Mouse (Mus musculus): ENCODE data around the gene P4ha2. TPM values are rescaled to one million over a fixed set of nuclear protein-coding genes. Genes with fewer than 3 reads are reported as not detected.

The P4ha2 gene
- total RNA-seq, 1 experiment from 2014 or later = not detected

DNA sequence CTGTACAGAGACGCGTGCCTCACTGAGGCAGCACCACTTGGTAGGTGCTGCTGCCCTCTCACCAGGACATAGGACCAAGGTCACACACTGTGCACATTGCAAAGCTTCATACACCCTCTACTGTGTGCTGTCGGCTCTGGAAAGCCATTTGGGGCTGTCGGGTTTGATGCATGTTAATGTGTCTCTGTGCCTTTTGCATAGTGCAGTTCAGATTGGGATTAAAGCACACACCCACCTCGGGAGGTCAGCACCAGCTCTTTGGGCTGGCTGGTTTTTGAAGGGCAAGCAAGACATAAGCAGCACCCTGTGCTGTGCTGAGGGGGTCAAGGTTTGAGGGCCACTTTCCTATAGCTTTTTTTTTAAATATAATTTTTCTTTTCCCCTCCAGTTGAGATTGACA, 60.5 kb downstream of the P4ha2 start:
- ATAC-seq (ENCODE audit: extremely low read depth, insufficient number of reproducible peaks, low FRiP score, poor library complexity, severe bottlenecking) = no peak

DNA sequence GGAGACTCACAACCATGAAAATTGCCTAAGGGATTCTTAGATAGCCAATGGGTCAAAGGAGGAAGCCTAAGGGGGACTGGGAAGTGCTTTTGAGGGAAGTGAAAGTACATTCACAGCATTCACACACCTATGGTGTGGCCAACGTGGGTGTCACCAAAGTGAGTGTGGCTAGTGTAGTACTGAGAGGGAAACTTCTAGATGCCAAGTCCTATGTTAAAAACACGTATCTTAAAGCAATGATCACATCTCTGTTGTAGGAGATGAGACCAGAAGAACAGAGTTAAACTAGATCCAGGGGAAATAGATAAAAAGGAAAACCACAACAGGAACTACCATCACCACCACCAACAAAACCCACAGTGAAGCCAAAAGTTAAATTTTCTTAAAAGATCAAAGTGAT, 61.0 kb downstream of the P4ha2 start:
- no peak for ATAC-seq (ENCODE audit: extremely low read depth, insufficient number of reproducible peaks, low FRiP score, poor library complexity, severe bottlenecking)

DNA sequence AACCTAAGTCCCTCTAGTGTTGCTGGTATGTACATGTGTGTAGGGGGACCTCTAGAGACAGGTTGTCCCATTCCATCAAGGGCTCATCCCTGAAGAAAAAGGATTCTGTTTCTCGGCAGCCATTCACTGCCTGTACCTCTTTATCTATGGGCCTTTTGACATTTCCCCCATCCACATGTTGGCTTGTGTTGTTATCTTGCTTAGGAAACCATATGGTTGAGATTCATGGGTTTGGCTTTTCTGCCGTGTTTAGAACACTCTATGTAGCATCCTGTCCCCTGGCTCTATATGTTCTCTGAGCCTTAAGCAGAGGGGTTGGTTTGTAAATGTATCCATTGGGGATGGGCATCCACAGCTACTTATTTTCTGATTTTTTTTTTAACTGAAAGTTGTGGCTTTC, 61.6 kb downstream of the P4ha2 start:
- ATAC-seq (ENCODE audit: extremely low read depth, insufficient number of reproducible peaks, low FRiP score, poor library complexity, severe bottlenecking) = no peak

DNA sequence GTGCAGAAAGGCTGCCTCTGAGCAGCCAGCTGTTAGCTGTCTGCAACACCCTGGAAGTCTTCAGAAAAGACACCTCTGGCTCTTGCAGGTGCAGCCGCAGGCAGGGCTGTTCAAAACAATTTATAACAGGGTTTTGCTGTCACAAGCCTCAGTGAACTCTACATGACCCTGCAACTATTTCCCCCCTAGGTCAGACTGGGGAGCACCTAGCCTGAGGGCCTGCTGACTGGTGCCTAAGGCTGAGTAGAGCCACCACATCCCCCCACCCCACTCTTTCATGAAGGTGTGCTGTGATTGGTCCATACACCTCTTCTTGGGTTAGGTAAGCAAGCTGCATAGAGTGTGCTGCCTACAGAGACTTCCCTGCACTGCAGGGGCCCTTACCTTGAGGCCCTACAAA, 63.1 kb downstream of the P4ha2 start:
- peak; percentile 33; the same call in 1 of the 2 replicates for ATAC-seq (ENCODE audit: extremely low read depth, insufficient number of reproducible peaks, low FRiP score, poor library complexity, severe bottlenecking)

DNA sequence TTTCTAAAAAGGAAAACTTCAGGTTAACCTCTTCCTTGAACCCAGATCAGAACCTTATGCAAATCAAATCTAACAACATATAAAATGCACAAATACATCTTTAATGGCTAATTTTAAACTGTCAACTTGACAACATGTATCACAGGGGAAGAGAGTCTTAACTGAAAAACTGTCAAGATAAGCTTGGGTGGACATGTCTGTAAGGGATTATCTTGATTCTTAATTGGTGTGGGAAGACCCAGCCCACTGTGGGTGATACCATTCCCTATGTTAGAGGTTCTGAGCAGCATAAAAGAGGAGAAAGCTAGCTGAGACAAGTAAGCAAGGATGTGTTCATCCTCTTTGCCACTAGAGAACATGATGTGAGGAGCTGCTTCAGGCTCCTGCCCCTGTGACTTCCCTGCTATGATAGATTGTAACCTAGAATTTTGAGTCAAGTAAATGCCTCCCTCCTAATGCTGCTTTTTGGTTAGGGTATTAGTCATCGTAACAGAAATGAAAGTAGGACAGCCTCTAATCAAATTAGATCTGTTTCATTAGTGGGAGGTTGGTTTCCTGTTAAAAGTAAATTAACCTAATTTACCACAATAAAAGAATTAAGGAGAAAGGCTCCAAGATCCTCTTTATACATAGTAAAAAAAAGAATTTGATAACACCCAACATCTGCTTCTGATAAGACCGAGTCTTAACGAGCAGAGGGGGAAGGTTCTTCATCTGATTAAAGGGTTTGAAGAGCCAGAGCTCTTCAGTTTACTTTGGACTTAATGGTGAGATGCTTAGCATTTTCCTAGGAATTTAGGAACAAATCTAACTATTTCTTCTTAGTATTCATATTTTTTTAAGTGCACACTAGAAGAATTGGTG, 69.8 kb downstream of the P4ha2 start:
- no peak for ATAC-seq (ENCODE audit: extremely low read depth, insufficient number of reproducible peaks, low FRiP score, poor library complexity, severe bottlenecking)

DNA sequence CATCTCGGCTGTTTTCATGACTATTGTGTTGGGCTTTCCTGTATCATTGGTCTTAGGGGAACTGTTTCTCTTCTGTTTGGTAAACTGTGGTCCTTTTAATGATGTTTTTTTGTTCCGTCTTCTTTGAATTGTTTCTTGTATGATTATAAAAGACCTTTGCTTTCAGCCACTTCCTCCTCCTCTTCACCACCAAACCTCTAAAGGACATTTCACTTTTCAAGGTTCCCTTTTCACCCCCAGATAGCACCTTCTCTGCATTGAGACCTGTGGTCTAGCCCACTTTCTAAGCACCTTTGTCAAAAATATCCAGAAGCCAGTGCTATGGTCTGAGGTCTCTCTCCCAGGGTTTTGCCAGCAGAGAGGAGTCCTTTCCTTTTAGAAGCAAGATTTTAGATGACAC, 71.3 kb downstream of the P4ha2 start:
- no peak for ATAC-seq (ENCODE audit: extremely low read depth, insufficient number of reproducible peaks, low FRiP score, poor library complexity, severe bottlenecking)

DNA sequence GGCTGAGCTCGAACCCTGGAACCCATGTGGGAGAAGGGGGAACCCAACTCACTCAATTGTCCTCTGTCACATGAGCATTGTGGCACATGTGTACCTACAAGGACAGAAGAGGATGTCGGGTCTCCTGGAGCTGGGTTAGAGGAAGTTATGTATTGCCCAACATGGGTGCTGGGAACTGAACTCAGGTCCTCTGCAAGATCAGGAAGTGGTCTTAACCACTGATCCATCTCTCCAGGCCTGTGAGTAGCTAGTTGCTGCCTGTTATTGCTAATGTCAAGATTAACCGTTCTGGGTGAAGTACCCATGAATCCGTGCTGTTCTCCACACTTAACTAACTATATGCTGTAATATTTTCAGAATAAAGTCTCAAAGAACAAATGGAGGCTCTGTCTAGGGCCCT, 74.3 kb downstream of the P4ha2 start:
- no peak for ATAC-seq (ENCODE audit: extremely low read depth, insufficient number of reproducible peaks, low FRiP score, poor library complexity, severe bottlenecking)

DNA sequence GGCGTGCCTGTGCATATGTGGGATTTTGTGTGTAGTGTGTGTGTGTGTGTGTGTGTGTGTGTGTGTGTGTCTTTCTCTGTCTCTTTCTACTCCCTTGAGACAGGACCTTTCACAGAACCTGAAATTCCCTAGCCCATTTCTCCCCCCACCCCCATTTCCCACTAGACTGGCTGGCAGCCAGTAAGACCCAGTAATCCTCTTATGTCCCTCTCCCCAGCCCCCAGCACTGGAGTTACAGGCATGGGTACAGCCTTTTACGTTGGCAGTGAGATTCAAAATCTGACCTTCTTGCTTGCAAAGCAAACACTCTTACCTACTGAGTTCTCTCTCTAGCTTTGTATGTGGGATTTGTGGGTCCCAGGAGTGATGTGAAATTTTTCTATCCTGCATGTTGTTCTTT, 75.0 kb downstream of the P4ha2 start:
- ATAC-seq (ENCODE audit: extremely low read depth, insufficient number of reproducible peaks, low FRiP score, poor library complexity, severe bottlenecking) = no peak

Other genes with a start within 250 kb of the P4ha2 start
- gene Gm12216, start 240.8 kb upstream of the P4ha2 start, total RNA-seq (2017) = 10.1 and 12.6 TPM in 2 replicates
- 7.7 and 10.0 TPM in 2 replicates for gene Slc22a5, start 208.4 kb upstream of the P4ha2 start, total RNA-seq (2017)
- 0.12 TPM in 1 of 2 replicates, not detected in the other for gene Slc22a21, start 119.8 kb upstream of the P4ha2 start, total RNA-seq (2017)
- gene Slc22a4, start 72.0 kb upstream of the P4ha2 start, total RNA-seq (2017) = 2.9 and 6.3 TPM in 2 replicates
- 2.1 and 2.3 TPM in 2 replicates for gene Pdlim4, start 31.1 kb upstream of the P4ha2 start, total RNA-seq (2017)
- gene Csf2, start 149.6 kb downstream of the P4ha2 start, total RNA-seq (2017) = not detected in 2 replicates
- not detected in 2 replicates for gene Il3, start 167.2 kb downstream of the P4ha2 start, total RNA-seq (2017)
- 0.12 TPM in 1 of 2 replicates, not detected in the other for gene Acsl6, start 203.7 kb downstream of the P4ha2 start, total RNA-seq (2017)

Measured in neutrophil, adult 5-6 weeks (primary cell).